Mouse (Mus musculus): ENCODE data around the gene Vps33b. TPM values are rescaled to one million over a fixed set of nuclear protein-coding genes. Genes with fewer than 3 reads are reported as not detected.

Gene Vps33b
- polyA plus RNA-seq, 1 experiment from 2014 or later = 12.5 TPM

GRCm38 (mm10) chr7:80297041-80297440, 27.6 kb downstream of the Vps33b start:
- no peak overlapping the region for H3K27ac ChIP-seq (ENCODE audit: low read length)
- no peaks in the 10 kb centered on the region for H3K9me3 ChIP-seq (replicated peaks; ENCODE audit: control insufficient read depth, low read length)
- no peaks in the 10 kb centered on the region for H3K27me3 ChIP-seq (ENCODE audit: control insufficient read depth, insufficient read depth, low read length)
- no peak overlapping the region for H3K4me3 ChIP-seq (replicated peaks; ENCODE audit: low read length)
- no peak overlapping the region for H3K4me2 ChIP-seq (ENCODE audit: low read depth, low read length)
- no peak for ATAC-seq (ENCODE audit: insufficient read depth, low FRiP score)
- H3K36me3 ChIP-seq (ENCODE audit: control insufficient read depth, insufficient read depth, low read length) = peaks cover 4% of the 10 kb centered on the region
- WGBS = 91% methylated on average over 3 of the region's 3 CpGs
- peaks cover 17% of the 10 kb centered on the region for H3K4me1 ChIP-seq (ENCODE audit: control insufficient read depth, insufficient read depth, low read length)
- no peak overlapping the region for H3K9ac ChIP-seq (ENCODE audit: low read length)

- Histone ChIP-seq H3K4me3 (replicated peaks; ENCODE audit: low read length) (no peak overlapping the region), H3K4me1 (ENCODE audit: control insufficient read depth, insufficient read depth, low read length) (peaks cover 17% of the 10 kb centered on the region), H3K9me3 (replicated peaks; ENCODE audit: control insufficient read depth, low read length) (no peaks in the 10 kb centered on the region), H3K9ac (ENCODE audit: low read length) (no peak overlapping the region), H3K27me3 (ENCODE audit: control insufficient read depth, insufficient read depth, low read length) (no peaks in the 10 kb centered on the region), H3K27ac (ENCODE audit: low read length) (no peak overlapping the region), H3K4me2 (ENCODE audit: low read depth, low read length) (no peak overlapping the region), H3K36me3 (ENCODE audit: control insufficient read depth, insufficient read depth, low read length) (peaks cover 12% of the 10 kb centered on the region)
- no peak for ATAC-seq (ENCODE audit: insufficient read depth, low FRiP score)
- 90% methylated on average over 4 of the region's 4 CpGs for WGBS
These were observed 29.3 kb downstream of the Vps33b start for GRCm38 (mm10) chr7:80298754-80299153.

GRCm38 (mm10) chr7:80299568-80299967, 30.1 kb downstream of the Vps33b start:
- Histone ChIP-seq H3K27ac (ENCODE audit: low read length) (no peak overlapping the region), H3K4me1 (ENCODE audit: control insufficient read depth, insufficient read depth, low read length) (peaks cover 17% of the 10 kb centered on the region), H3K4me2 (ENCODE audit: low read depth, low read length) (no peak overlapping the region), H3K4me3 (replicated peaks; ENCODE audit: low read length) (no peak overlapping the region), H3K36me3 (ENCODE audit: control insufficient read depth, insufficient read depth, low read length) (peaks cover 12% of the 10 kb centered on the region), H3K27me3 (ENCODE audit: control insufficient read depth, insufficient read depth, low read length) (no peaks in the 10 kb centered on the region), H3K9me3 (replicated peaks; ENCODE audit: control insufficient read depth, low read length) (no peaks in the 10 kb centered on the region), H3K9ac (ENCODE audit: low read length) (no peak overlapping the region)
- WGBS = 87% methylated on average over 3 of the region's 3 CpGs
- no peak for ATAC-seq (ENCODE audit: insufficient read depth, low FRiP score)

GRCm38 (mm10) chr7:80301522-80301921, 32.1 kb downstream of the Vps33b start:
- H3K36me3 ChIP-seq (ENCODE audit: control insufficient read depth, insufficient read depth, low read length) = peaks cover 12% of the 10 kb centered on the region
- WGBS = 79% methylated on average over 2 of the region's 2 CpGs
- no peak overlapping the region for H3K4me3 ChIP-seq (replicated peaks; ENCODE audit: low read length)

GRCm38 (mm10) chr7:80307766-80308165, 38.3 kb downstream of the Vps33b start:
- Histone ChIP-seq H3K4me3 (replicated peaks; ENCODE audit: low read length) (no peak overlapping the region), H3K9me3 (replicated peaks; ENCODE audit: control insufficient read depth, low read length) (no peaks in the 10 kb centered on the region), H3K27me3 (ENCODE audit: control insufficient read depth, insufficient read depth, low read length) (no peaks in the 10 kb centered on the region), H3K9ac (ENCODE audit: low read length) (no peak overlapping the region), H3K4me2 (ENCODE audit: low read depth, low read length) (no peak overlapping the region), H3K36me3 (ENCODE audit: control insufficient read depth, insufficient read depth, low read length) (peaks cover 15% of the 10 kb centered on the region), H3K27ac (ENCODE audit: low read length) (no peak overlapping the region), H3K4me1 (ENCODE audit: control insufficient read depth, insufficient read depth, low read length) (no peaks in the 10 kb centered on the region)
- no peak for ATAC-seq (ENCODE audit: insufficient read depth, low FRiP score)
- 81% methylated on average over 3 of the region's 3 CpGs for WGBS

More at GRCm38 (mm10) chr7:80301522-80301921, 32.1 kb downstream of the Vps33b start:
- Histone ChIP-seq H3K27ac (ENCODE audit: low read length) (no peak overlapping the region), H3K9ac (ENCODE audit: low read length) (no peak overlapping the region), H3K27me3 (ENCODE audit: control insufficient read depth, insufficient read depth, low read length) (no peaks in the 10 kb centered on the region), H3K4me2 (ENCODE audit: low read depth, low read length) (no peak overlapping the region), H3K4me1 (ENCODE audit: control insufficient read depth, insufficient read depth, low read length) (peaks cover 7% of the 10 kb centered on the region), H3K9me3 (replicated peaks; ENCODE audit: control insufficient read depth, low read length) (no peaks in the 10 kb centered on the region)
- ATAC-seq (ENCODE audit: insufficient read depth, low FRiP score) = no peak

GRCm38 (mm10) chr7:80310771-80311170, 41.3 kb downstream of the Vps33b start:
- H3K36me3 ChIP-seq (ENCODE audit: control insufficient read depth, insufficient read depth, low read length) = peaks cover 26% of the 10 kb centered on the region
- no peak overlapping the region for H3K4me2 ChIP-seq (ENCODE audit: low read depth, low read length)
- WGBS = 82% methylated on average over 7 of the region's 7 CpGs
- H3K27me3 ChIP-seq (ENCODE audit: control insufficient read depth, insufficient read depth, low read length) = no peaks in the 10 kb centered on the region
- H3K4me1 ChIP-seq (ENCODE audit: control insufficient read depth, insufficient read depth, low read length) = no peaks in the 10 kb centered on the region
- H3K9me3 ChIP-seq (replicated peaks; ENCODE audit: control insufficient read depth, low read length) = no peaks in the 10 kb centered on the region
- no peak overlapping the region for H3K9ac ChIP-seq (ENCODE audit: low read length)
- no peak overlapping the region for H3K4me3 ChIP-seq (replicated peaks; ENCODE audit: low read length)
- ATAC-seq (ENCODE audit: insufficient read depth, low FRiP score) = no peak
- no peak overlapping the region for H3K27ac ChIP-seq (ENCODE audit: low read length)

GRCm38 (mm10) chr7:80315733-80316132, 46.3 kb downstream of the Vps33b start:
- Histone ChIP-seq H3K4me2 (ENCODE audit: low read depth, low read length) (no peak overlapping the region), H3K4me3 (replicated peaks; ENCODE audit: low read length) (no peak overlapping the region), H3K9me3 (replicated peaks; ENCODE audit: control insufficient read depth, low read length) (no peaks in the 10 kb centered on the region), H3K27me3 (ENCODE audit: control insufficient read depth, insufficient read depth, low read length) (no peaks in the 10 kb centered on the region), H3K27ac (ENCODE audit: low read length) (no peak overlapping the region), H3K4me1 (ENCODE audit: control insufficient read depth, insufficient read depth, low read length) (no peaks in the 10 kb centered on the region), H3K9ac (ENCODE audit: low read length) (no peak overlapping the region), H3K36me3 (ENCODE audit: control insufficient read depth, insufficient read depth, low read length) (peaks cover 28% of the 10 kb centered on the region)
- 83% methylated on average over 2 of the region's 2 CpGs for WGBS
- no peak for ATAC-seq (ENCODE audit: insufficient read depth, low FRiP score)

GRCm38 (mm10) chr7:80317439-80318115, 48.1 kb downstream of the Vps33b start:
- no peak overlapping the region for H3K4me2 ChIP-seq (ENCODE audit: low read depth, low read length)
- no peak overlapping the region for H3K27ac ChIP-seq (ENCODE audit: low read length)
- no peaks in the 10 kb centered on the region for H3K9me3 ChIP-seq (replicated peaks; ENCODE audit: control insufficient read depth, low read length)
- H3K9ac ChIP-seq (ENCODE audit: low read length) = no peak overlapping the region
- ATAC-seq (ENCODE audit: insufficient read depth, low FRiP score) = no peak
- 55% methylated on average over 1 of the region's 1 CpGs for WGBS
- 0 out of 2 replicates have a peak, but pooled peaks cover under 1% of the 10 kb centered on the region for H3K4me1 ChIP-seq (ENCODE audit: control insufficient read depth, insufficient read depth, low read length)
- no peaks in the 10 kb centered on the region for H3K27me3 ChIP-seq (ENCODE audit: control insufficient read depth, insufficient read depth, low read length)
- peaks cover 25% of the 10 kb centered on the region for H3K36me3 ChIP-seq (ENCODE audit: control insufficient read depth, insufficient read depth, low read length)
- no peak overlapping the region for H3K4me3 ChIP-seq (replicated peaks; ENCODE audit: low read length)

GRCm38 (mm10) chr7:80318670-80319069, 49.2 kb downstream of the Vps33b start:
- 90% methylated on average over 4 of the region's 4 CpGs for WGBS
- H3K4me1 ChIP-seq (ENCODE audit: control insufficient read depth, insufficient read depth, low read length) = peaks cover 9% of the 10 kb centered on the region; the same call in 1 of the 2 replicates
- H3K4me3 ChIP-seq (replicated peaks; ENCODE audit: low read length) = no peak overlapping the region
- H3K4me2 ChIP-seq (ENCODE audit: low read depth, low read length) = no peak overlapping the region
- H3K27ac ChIP-seq (ENCODE audit: low read length) = no peak overlapping the region
- no peak overlapping the region for H3K9ac ChIP-seq (ENCODE audit: low read length)
- no peak for ATAC-seq (ENCODE audit: insufficient read depth, low FRiP score)
- no peaks in the 10 kb centered on the region for H3K9me3 ChIP-seq (replicated peaks; ENCODE audit: control insufficient read depth, low read length)
- H3K36me3 ChIP-seq (ENCODE audit: control insufficient read depth, insufficient read depth, low read length) = peaks cover 25% of the 10 kb centered on the region
- H3K27me3 ChIP-seq (ENCODE audit: control insufficient read depth, insufficient read depth, low read length) = no peaks in the 10 kb centered on the region

Measured in stomach, embryonic 16.5 days (tissue).